Mouse (Mus musculus) c-Kit-positive CD71-negative TER-119-negative erythroid progenitor cells, embryonic 14.5 days (primary cell): Measurements from ENCODE around the gene Cdk2ap2.
"Not testable (repeated sequence)": the region's sequence is repeated elsewhere in the genome, so short reads cannot be mapped to it uniquely, and the experiment has no call there.

Experiments used
- DNase-seq: peaks from one replicate; pipeline ENCODE4 v3.0.0-alpha.2; 2013; ENCODE audit warnings: low read depth

The Cdk2ap2 gene

GRCm38 (mm10) chr19:4068242-4068641 lies 28.7 kb upstream of the Cdk2ap2 start:
- not testable (repeated sequence) for DNase-seq

- DNase-seq, result no peak
Measured at GRCm38 (mm10) chr19:4068717-4069410, 28.1 kb upstream of the Cdk2ap2 start.

DNA sequence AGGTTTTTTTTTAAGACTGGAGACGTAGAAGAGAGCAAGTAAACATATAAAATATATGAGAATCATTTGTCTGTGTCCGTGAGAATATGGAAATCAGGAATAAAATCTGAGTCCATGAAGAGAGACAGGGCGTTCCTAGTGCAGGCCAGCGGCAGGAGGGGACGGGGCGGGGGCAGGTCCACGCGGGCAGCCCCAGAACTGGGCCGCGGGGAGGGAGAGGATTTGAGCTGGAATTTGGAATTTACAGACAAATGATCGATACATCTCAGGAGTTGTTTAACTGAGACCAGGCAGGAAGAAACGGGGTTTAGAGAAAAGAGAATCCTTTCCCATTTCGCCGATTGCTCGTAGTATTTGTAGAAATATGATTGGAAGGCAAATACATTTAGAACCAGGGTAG lies 26.7 kb upstream of the Cdk2ap2 start:
- DNase-seq, result no peak

DNA sequence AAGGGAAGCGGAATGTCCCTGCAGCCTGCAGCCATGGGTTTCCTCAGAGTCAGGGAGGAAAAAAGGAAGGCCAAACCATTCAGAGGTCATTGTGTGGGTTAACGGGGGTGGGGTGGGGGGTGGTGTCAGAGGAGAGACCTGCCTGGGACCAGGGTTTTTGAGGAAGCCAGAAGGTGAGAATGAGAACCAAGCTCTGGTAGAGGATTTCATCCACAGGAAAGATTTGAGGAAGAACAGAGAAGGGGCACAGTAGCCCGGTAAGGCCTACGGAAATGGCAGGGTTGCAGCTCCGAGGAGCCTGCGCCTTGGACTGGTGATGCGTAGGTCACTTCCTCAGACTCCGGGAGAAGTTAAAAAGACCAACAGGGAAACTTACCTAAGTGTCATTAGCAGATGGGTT lies 26.2 kb upstream of the Cdk2ap2 start:
- DNase-seq, result no peak

- no peak for DNase-seq
Measured at GRCm38 (mm10) chr19:4071406-4071805, 25.6 kb upstream of the Cdk2ap2 start.

GRCm38 (mm10) chr19:4072706-4073424 lies 24.1 kb upstream of the Cdk2ap2 start:
- no peak for DNase-seq

DNA sequence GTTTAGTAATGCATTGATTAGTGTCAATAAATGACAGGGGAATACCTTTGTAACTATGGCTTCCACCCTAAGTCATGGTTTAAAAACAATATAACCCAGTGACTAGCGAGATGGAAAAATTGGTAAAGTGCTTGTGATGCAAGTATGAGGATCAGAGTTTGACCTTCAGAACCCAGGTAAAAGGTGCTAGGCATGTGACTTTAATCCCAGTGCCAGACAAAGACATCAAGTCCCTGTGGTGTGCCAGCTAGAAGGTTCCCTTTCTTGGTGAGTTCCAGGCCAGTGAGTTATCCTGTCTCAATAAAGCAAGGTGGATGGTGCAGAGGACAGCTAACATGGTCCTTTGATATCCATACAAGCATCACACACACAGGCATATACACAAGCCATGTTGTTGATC lies 21.5 kb upstream of the Cdk2ap2 start:
- no peak for DNase-seq

DNA sequence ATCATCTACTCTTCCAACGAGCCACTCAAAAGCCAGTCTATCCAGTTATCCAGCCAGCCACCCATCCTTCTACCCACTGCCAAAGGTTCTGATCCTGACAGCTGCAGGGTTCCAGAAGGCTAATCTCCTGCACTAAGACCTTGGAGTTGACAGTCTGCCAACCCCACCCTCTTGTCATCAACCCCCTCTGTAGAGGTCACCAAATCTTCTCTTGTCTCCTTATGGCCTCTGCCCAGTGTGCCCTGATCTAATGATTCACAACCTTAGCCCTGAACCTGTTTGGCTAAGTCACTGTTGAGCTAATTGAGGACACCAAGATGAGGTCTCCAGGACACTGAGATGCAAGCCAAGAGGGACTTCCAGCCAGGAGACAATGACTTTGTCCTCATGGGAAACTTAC lies 17.4 kb upstream of the Cdk2ap2 start:
- DNase-seq, result no peak

DNA sequence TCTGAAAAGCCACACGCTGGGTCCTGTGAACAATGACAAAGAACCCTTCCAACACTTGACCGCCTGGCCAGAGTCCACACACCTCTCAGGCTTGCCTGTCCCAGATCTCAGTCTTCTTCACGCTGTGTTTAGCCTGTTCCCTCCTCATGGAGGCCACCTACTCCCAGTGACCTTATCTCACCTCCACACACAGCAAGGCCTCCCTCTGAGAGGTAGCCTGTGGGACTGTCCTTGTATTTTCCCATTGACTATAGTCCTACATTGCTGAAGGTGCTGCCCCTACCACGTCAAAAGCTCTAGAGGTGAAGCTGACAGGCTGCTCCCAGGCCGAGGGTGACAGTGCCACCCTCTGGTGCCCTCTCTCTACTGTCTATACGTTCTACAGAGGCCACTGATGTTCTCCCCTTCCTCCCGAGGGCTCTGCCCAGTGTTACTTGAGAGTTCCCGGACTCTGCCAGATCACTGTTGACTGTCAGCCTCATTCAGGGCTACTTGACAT lies 16.4 kb upstream of the Cdk2ap2 start:
- DNase-seq, result no peak

DNA sequence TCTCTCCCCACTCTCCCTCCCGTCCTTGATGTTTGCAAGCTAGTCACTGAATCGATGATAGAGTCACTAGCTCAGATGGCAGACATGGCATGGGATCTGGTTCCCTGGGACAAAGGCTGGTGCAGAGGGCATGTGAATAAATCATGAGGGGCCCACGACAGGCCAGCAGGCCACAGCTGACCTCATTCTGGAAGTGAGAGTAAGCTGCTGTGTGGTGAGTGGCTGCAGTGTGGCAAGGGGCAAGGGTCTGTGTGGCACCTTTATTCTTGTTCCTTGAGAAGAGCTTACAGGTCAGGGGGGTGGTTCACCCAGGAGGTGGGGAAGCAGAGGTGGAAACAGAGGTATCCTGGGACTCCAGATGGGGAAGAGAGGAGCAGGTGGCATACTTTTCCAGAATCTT lies 15.6 kb upstream of the Cdk2ap2 start, which contains the start of gene Cabp2:
Cabp2 (plus strand) TSS at position 185 of the 400 bp plus-strand sequence.
- no peak for DNase-seq

- no peak for DNase-seq
Measured at GRCm38 (mm10) chr19:4082219-4082965, 14.6 kb upstream of the Cdk2ap2 start.

- DNase-seq, result no peak
Measured at GRCm38 (mm10) chr19:4083316-4083715, 13.7 kb upstream of the Cdk2ap2 start.

- no peak for DNase-seq
Measured at GRCm38 (mm10) chr19:4083826-4084225, 13.2 kb upstream of the Cdk2ap2 start.

GRCm38 (mm10) chr19:4084984-4085383 lies 12.0 kb upstream of the Cdk2ap2 start:
- DNase-seq, result no peak

DNA sequence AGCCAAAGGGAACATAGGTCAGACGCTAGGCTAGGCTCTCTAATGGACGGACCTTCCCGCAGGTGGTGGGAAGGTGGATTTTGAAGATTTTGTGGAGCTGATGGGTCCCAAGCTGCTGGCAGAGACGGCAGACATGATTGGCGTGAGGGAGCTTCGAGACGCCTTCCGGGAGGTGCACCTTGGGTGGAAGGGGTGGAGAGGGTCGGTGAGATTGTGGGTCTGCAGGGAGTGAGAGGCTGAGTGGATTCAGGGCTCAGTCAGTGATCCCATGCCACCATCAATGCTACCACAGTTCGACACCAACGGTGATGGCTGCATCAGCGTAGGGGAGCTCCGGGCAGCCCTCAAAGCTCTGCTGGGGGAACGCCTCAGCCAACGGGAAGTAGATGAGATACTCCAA lies 10.8 kb upstream of the Cdk2ap2 start:
- no peak for DNase-seq

DNA sequence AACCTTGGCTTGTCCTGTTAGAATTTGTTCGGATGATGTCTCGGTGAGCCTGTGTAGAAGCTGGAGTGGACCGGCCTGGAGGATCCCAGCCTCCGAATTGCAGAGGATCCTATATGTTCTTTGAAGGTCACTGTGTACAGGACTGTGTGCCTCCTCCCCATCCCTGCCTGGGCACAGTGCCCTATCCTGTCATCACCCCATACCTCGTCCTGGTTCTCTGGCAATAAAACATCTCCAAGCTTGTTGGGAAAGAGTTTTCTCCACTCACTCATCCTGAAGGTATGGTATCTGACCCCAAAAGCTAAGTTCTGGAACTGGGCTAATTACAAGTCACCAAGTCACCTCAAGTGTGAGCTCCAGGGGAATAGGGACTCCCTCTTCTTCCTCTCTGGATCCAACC lies 9.9 kb upstream of the Cdk2ap2 start:
- DNase-seq, result no peak

DNA sequence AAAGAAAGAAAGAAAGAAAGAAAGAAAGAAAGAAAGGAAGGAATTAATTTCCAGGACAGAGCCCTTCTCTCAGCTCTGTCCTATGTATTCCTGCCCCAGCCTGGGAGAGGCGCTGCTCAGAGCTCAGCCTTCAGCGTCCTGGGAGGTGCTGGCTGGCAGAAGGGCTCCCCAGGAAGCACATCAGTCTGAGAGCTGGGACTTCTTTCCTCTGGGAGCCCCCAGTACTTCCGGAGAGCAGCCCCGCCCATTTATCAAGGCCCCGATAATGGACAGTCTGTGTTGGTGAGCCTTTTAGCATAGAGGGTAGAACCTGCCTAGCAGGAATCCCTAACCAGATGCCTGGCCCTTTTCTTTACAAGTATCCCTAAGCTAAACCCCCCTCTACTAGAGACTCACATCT lies 8.8 kb upstream of the Cdk2ap2 start:
- DNase-seq, result no peak

DNA sequence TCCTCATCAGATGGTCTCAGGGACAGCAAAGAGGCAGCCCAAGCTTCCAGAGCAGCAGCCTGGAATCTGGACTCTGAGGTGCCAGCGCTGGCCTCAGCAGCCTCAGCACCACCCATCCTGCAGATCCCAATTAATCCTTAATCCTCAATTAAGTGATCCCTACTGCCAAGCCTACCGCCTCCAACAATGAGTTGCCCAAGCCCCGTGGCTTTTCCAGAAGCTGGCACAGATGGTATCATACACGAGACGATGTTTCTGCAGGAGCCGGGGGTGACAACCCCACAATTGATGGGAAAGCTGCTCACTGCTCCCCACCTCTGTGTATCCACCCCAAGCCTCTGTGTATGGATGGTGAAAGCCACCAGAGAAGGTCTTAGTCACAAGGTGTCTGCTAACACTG lies 7.9 kb upstream of the Cdk2ap2 start:
- no peak for DNase-seq

DNA sequence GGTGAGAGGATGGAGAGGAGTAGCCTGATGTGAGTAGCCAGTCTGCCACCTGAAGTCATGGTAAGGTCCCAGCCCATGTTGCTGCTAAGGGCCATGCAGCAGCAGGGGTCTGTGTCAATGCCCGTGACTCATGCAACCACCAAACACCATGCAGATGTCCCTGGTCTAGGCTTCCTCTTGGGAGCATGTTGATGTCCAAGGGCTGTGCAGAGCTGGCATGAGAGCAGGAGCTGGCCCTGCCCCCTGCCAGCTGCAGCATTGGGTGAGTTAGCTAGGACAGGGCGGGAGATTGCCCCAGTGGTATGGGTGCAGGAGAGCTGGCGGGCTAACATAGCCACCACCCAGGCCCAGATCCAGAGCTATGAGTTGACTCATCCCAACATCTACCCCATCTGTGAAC lies 6.5 kb upstream of the Cdk2ap2 start:
- no peak for DNase-seq

GRCm38 (mm10) chr19:4091383-4091782 lies 5.6 kb upstream of the Cdk2ap2 start:
- DNase-seq, result no peak

- no peak for DNase-seq
Measured at GRCm38 (mm10) chr19:4092750-4093149, 4.2 kb upstream of the Cdk2ap2 start.

DNA sequence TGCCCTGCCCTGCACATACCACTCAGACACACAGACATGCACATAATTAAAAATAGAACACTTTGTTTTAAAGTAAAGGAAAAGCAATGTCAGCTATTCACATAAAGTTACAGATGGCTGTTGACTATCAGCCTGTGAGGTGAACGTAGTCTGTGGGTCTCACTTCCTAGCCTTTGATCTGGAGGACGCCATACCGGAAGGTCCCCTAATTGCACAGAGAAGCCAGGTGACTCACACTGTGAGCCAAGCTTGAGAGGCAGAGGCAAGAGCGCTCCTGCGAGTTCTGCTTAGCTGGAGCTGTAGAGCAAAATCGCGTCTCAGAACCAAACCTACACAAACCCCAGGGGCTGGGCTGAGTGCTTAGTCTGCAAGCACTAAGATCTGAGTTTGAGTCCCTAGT lies 3.2 kb upstream of the Cdk2ap2 start:
- no peak for DNase-seq

- no peak for DNase-seq
Measured at GRCm38 (mm10) chr19:4094348-4094747, 2.6 kb upstream of the Cdk2ap2 start.
